8 mouse cellular contexts compared by ENCODE assay signal in genomic region chr16:29735371-29736008, GRCm38 (mm10).
A peak's percentile ranks its signal among the peaks of the same experiment; 100 is the strongest.
DNase-seq lines count a peak whose midpoint lies in the region; ATAC-seq lines count a peak whose summit lies in the region.

No protein-coding gene starts in this region.

- H3K36me3 ChIP-seq in forebrain, embryonic 15.5 days = no peaks in the 10 kb centered on the region
- no peaks in the 10 kb centered on the region for H3K36me3 ChIP-seq in splenic B cell, adult 2 months (ENCODE audit: control insufficient read depth, insufficient read depth, low read length, poor library complexity, severe bottlenecking)

- 26% methylated on average over 12 of the region's 12 CpGs for WGBS in forebrain, embryonic 15.5 days

- H3K27ac ChIP-seq in forebrain, embryonic 15.5 days (replicated peaks) = 0 out of 2 replicates have a peak overlapping the region, but pooled peaks have one; percentile 54

- no peak overlapping the region for H3K4me3 ChIP-seq in forebrain, embryonic 15.5 days

- no peak for ATAC-seq in forebrain, embryonic 15.5 days (replicated peaks)

- peaks cover 20% of the 10 kb centered on the region for H3K4me1 ChIP-seq in forebrain, embryonic 15.5 days

- intact Hi-C loops in left cerebral cortex, postnatal 25 days (cut with DNase I) = loop anchor here (2.0 kb wide), 1 partner anchor 81 kb away; no protein-coding TSS in a partner anchor

- DNase-seq in spleen, postnatal 10 days (ENCODE audit: low spot score in 2 of 2) = peak; percentile 29 to 52
- no peak for DNase-seq in spleen, postnatal 14 days (ENCODE audit: low spot score in 2 of 2)
- peak; percentile 57 to 66 for DNase-seq in kidney, postnatal 4 days
- DNase-seq in splenic B cell, adult 2 months (ENCODE audit: low read depth, low spot score) = peak; percentile 56
- DNase-seq in cerebellum, adult 9-11 months = no peak
- no peak for DNase-seq in left cerebral cortex, postnatal 25 days (ENCODE audit: low spot score in 2 of 2)
- DNase-seq in ovary, postnatal 14 days (ENCODE audit: low spot score) = no peak

- H3K9me3 ChIP-seq in forebrain, embryonic 15.5 days = no peaks in the 10 kb centered on the region

- H3K9ac ChIP-seq in forebrain, embryonic 15.5 days (replicated peaks) = no peak overlapping the region

- peaks cover 9% of the 10 kb centered on the region for H3K27me3 ChIP-seq in forebrain, embryonic 15.5 days
- H3K27me3 ChIP-seq in splenic B cell, adult 2 months (ENCODE audit: control insufficient read depth, insufficient read depth, low read length, poor library complexity, severe bottlenecking) = no peaks in the 10 kb centered on the region

- no peak overlapping the region for H3K4me2 ChIP-seq in forebrain, embryonic 15.5 days (replicated peaks)

Comparison
In these comparisons a context has a peak if more than half of its experiments do, and no peak if none do; other contexts are left out.
1. DNase-seq: peak in spleen, postnatal 10 days (2 of 2), kidney, postnatal 4 days (2 of 2) and splenic B cell, adult 2 months (single experiment); none in spleen, postnatal 14 days (0 of 2), cerebellum, adult 9-11 months (single experiment), left cerebral cortex, postnatal 25 days (0 of 2) and ovary, postnatal 14 days (single experiment).